In genomic region chrX:134333280-134333679, GRCm38 (mm10) we compare ENCODE assay signal across 9 mouse cellular contexts. TPM values are rescaled to one million over a fixed set of nuclear protein-coding genes. Genes with fewer than 3 reads are reported as not detected.
DNase-seq lines count a peak whose midpoint lies in the region; ATAC-seq and TF ChIP-seq lines count a peak whose summit lies in the region.
"Had no signal": no experiment of that assay in that cellular context is flagged by ENCODE, and none has a peak within 500 bp of the region (broad histone marks: within the 10 kb centered on the region; RNA-seq: fewer than 3 reads in every experiment).

No protein-coding gene starts in this region.

- ATAC-seq in frontal cortex, adult (ENCODE audit: low TSS enrichment), result no peak

- WGBS in lung, adult 2 months, result 87% methylated on average over 2 of the region's 2 CpGs

- DNase-seq in cerebellum, postnatal 14 days, result peak; percentile 28 to 52
- no peak for DNase-seq in cerebellum, adult 9-11 months
- DNase-seq in left cerebral cortex, postnatal 14 days (ENCODE audit: low spot score in 2 of 2), result peak; percentile 31 to 34
- no peak for DNase-seq in left cerebral cortex, adult 8-10 months (ENCODE audit: low spot score in 2 of 2)
- peak; percentile 5 for DNase-seq in adipocyte (ENCODE audit: low spot score)
- peak; percentile 13 for DNase-seq in lung, adult 2 months
- DNase-seq in urinary bladder, adult 2 months (ENCODE audit: low spot score), result no peak

- no peak for TF ChIP-seq POLR2A in lung, adult 2 months (IDR thresholded peaks at IDR 0.05; ENCODE audit: borderline replicate concordance, extremely low read depth, low read depth, low read length)

- intact Hi-C loops in left cerebral cortex, postnatal 14 days (cut with DNase I), result no loop called here

- no peaks in the 10 kb centered on the region for H3K4me1 ChIP-seq in lung, adult 2 months (ENCODE audit: control insufficient read depth, insufficient read depth, low read length)

- no peak overlapping the region for H3K4me3 ChIP-seq in lung, adult 2 months (replicated peaks; ENCODE audit: extremely low read depth, low read depth, low read length)

- TF ChIP-seq CTCF in lung, adult 2 months (IDR thresholded peaks at IDR 0.05; ENCODE audit: insufficient read depth, low read length), result peak; percentile 8; the same call in 1 of the 2 replicates

RNA-seq across cellular contexts. Expression of gene Cenpi, which starts 25.4 kb away (rescaled TPM):
- total RNA-seq in left cerebral cortex, postnatal 14 days (2021), result 1 to 10 TPM in 1 of 2 experiments, under 1 TPM in 1; 0.70 to 1.7 TPM
- total RNA-seq in left cerebral cortex, adult 8-10 months (2022), result under 1 TPM; 0.26 to 0.55 (median 0.42) TPM
- 0.12 and 0.32 TPM in 2 replicates for polyA plus RNA-seq in lung, adult 2 months (2012; rRNA removed)
- 0.87 and 0.93 TPM in 2 replicates for polyA plus RNA-seq in urinary bladder, adult 2 months (2012; rRNA removed)

RNA-seq across cellular contexts. Expression of gene Tmem35a, which starts 38.3 kb away (rescaled TPM):
- 10 to 100 TPM; 70.8 to 74.6 TPM for total RNA-seq in left cerebral cortex, postnatal 14 days (2021)
- 10 to 100 TPM; 58.2 to 64.5 (median 58.8) TPM for total RNA-seq in left cerebral cortex, adult 8-10 months (2022)
- polyA plus RNA-seq in lung, adult 2 months (2012; rRNA removed), result 1.1 and 1.6 TPM in 2 replicates
- polyA plus RNA-seq in urinary bladder, adult 2 months (2012; rRNA removed), result 0.61 and 0.83 TPM in 2 replicates
- total RNA-seq: neutrophil, adult 5-6 weeks had no signal

RNA-seq across cellular contexts. Expression of gene Trmt2b, which starts 56.5 kb away (rescaled TPM):
- 1 to 10 TPM; 6.1 to 7.9 TPM for total RNA-seq in left cerebral cortex, postnatal 14 days (2021)
- total RNA-seq in left cerebral cortex, adult 8-10 months (2022), result 10 to 100 TPM in 3 of 4 experiments, 1 to 10 TPM in 1; 8.1 to 12.9 (median 11.5) TPM
- polyA plus RNA-seq in lung, adult 2 months (2012; rRNA removed), result 5.3 and 9.1 TPM in 2 replicates
- polyA plus RNA-seq in urinary bladder, adult 2 months (2012; rRNA removed), result 23.1 and 24.3 TPM in 2 replicates

Comparison
In these comparisons a context has a peak if more than half of its experiments do, and no peak if none do; other contexts are left out.
1. DNase-seq: peak in cerebellum, postnatal 14 days (2 of 2), left cerebral cortex, postnatal 14 days (2 of 2), adipocyte (single experiment) and lung, adult 2 months (single experiment); none in cerebellum, adult 9-11 months (single experiment), left cerebral cortex, adult 8-10 months (0 of 2) and urinary bladder, adult 2 months (single experiment).